Mouse (Mus musculus): ENCODE data around the gene Map3k21.

DNA sequence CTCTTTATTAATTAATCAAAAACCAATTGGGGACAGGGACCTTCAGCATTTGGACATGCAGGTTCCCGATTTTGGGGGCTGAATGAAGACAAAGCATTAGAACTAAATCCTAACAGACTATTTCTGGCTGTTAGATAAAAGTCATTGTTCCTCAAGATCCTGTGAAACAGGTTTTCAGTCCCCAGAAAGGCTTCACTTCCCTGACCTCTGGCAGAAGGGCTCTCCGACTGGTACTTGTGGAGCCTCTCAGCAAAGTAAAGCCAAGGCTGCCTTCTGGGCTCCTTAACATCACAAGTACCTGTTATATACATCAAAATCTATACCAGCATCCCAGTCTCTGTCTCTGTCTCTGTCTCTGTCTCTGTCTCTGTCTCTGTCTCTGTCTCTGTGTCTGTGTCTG, 4.9 kb upstream of the Map3k21 start:
- TF ChIP-seq TAL1 (IDR thresholded peaks at IDR 0.05; ENCODE audit: low read length), result no peak
- TF ChIP-seq GATA1 (IDR thresholded peaks at IDR 0.05; ENCODE audit: low read length), result no peak

Data from erythroblast, embryonic 14.5 days (primary cell).